Mouse (Mus musculus): ENCODE results near the gene Rhov. TPM values are rescaled to one million over a fixed set of nuclear protein-coding genes. Genes with fewer than 3 reads are reported as not detected.

Gene Rhov
- total and polyA plus RNA-seq, 2 experiments from 2014 or later = 3.4 TPM; not detected in 1

- Histone ChIP-seq H3K27me3 (ENCODE audit: control insufficient read depth, insufficient read depth, low read length) (no peaks in the 10 kb centered on the region), H3K9me3 (replicated peaks; ENCODE audit: control insufficient read depth, low read length) (no peaks in the 10 kb centered on the region), H3K9ac (replicated peaks; ENCODE audit: low read depth, low read length) (no peak overlapping the region), H3K4me1 (ENCODE audit: control insufficient read depth, insufficient read depth) (no peaks in the 10 kb centered on the region), H3K27ac (ENCODE audit: low read depth) (peak overlapping the region; percentile 65; the same call in 1 of the 2 replicates), H3K4me2 (ENCODE audit: low read depth, low read length) (no peak overlapping the region), H3K4me3 (ENCODE audit: low read depth, low read length) (no peak overlapping the region), H3K36me3 (replicated peaks; ENCODE audit: control insufficient read depth, insufficient read depth, low read length) (no peaks in the 10 kb centered on the region)
- DNase-seq (ENCODE audit: low spot score) (no peak), ATAC-seq (ENCODE audit: insufficient read depth, low read depth) (no peak)
- TF ChIP-seq CTCF (IDR thresholded peaks at IDR 0.05; ENCODE audit: low read depth) (no peak), EP300 (IDR thresholded peaks at IDR 0.05; ENCODE audit: low read depth) (no peak)
- WGBS = 63% methylated on average over 2 of the region's 2 CpGs
Observed at GRCm38 (mm10) chr2:119312380-119312958, 41.4 kb upstream of the Rhov start.

- DNase-seq (ENCODE audit: low spot score) (no peak), ATAC-seq (ENCODE audit: insufficient read depth, low read depth) (peak; percentile 36; the same call in 1 of the 2 replicates)
Observed at GRCm38 (mm10) chr2:119311544-119311943, 40.5 kb upstream of the Rhov start.

GRCm38 (mm10) chr2:119304798-119305208 lies 33.7 kb upstream of the Rhov start:
- H3K4me1 ChIP-seq (ENCODE audit: control insufficient read depth, insufficient read depth) = peaks cover 11% of the 10 kb centered on the region
- DNase-seq (ENCODE audit: low spot score) (no peak), ATAC-seq (ENCODE audit: insufficient read depth, low read depth) (peak; percentile 5; the same call in 1 of the 2 replicates)
- H3K9me3 ChIP-seq (replicated peaks; ENCODE audit: control insufficient read depth, low read length) = no peaks in the 10 kb centered on the region
- WGBS = 24% methylated on average over 3 of the region's 3 CpGs
- no peak overlapping the region for H3K4me3 ChIP-seq (ENCODE audit: low read depth, low read length)
- no peaks in the 10 kb centered on the region for H3K27me3 ChIP-seq (ENCODE audit: control insufficient read depth, insufficient read depth, low read length)
- H3K4me2 ChIP-seq (ENCODE audit: low read depth, low read length) = no peak overlapping the region
- H3K36me3 ChIP-seq (replicated peaks; ENCODE audit: control insufficient read depth, insufficient read depth, low read length) = no peaks in the 10 kb centered on the region
- H3K9ac ChIP-seq (replicated peaks; ENCODE audit: low read depth, low read length) = no peak overlapping the region
- TF ChIP-seq EP300 (IDR thresholded peaks at IDR 0.05; ENCODE audit: low read depth) = no peak
- TF ChIP-seq CTCF (IDR thresholded peaks at IDR 0.05; ENCODE audit: low read depth) = no peak
- 0 out of 2 replicates have a peak overlapping the region, but pooled peaks have one; percentile 11 for H3K27ac ChIP-seq (ENCODE audit: low read depth)

More at GRCm38 (mm10) chr2:119311544-119311943, 40.5 kb upstream of the Rhov start:
- Histone ChIP-seq H3K9ac (replicated peaks; ENCODE audit: low read depth, low read length) (no peak overlapping the region), H3K4me1 (ENCODE audit: control insufficient read depth, insufficient read depth) (no peaks in the 10 kb centered on the region), H3K27ac (ENCODE audit: low read depth) (peak overlapping the region; percentile 65), H3K9me3 (replicated peaks; ENCODE audit: control insufficient read depth, low read length) (no peaks in the 10 kb centered on the region), H3K4me2 (ENCODE audit: low read depth, low read length) (no peak overlapping the region), H3K36me3 (replicated peaks; ENCODE audit: control insufficient read depth, insufficient read depth, low read length) (no peaks in the 10 kb centered on the region), H3K27me3 (ENCODE audit: control insufficient read depth, insufficient read depth, low read length) (no peaks in the 10 kb centered on the region), H3K4me3 (ENCODE audit: low read depth, low read length) (no peak overlapping the region)
- WGBS = 43% methylated on average over 12 of the region's 12 CpGs
- no peak for TF ChIP-seq CTCF (IDR thresholded peaks at IDR 0.05; ENCODE audit: low read depth)
- no peak for TF ChIP-seq EP300 (IDR thresholded peaks at IDR 0.05; ENCODE audit: low read depth)

- Histone ChIP-seq H3K4me3 (ENCODE audit: low read depth, low read length) (no peak overlapping the region), H3K27me3 (ENCODE audit: control insufficient read depth, insufficient read depth, low read length) (no peaks in the 10 kb centered on the region), H3K9ac (replicated peaks; ENCODE audit: low read depth, low read length) (no peak overlapping the region), H3K4me1 (ENCODE audit: control insufficient read depth, insufficient read depth) (peaks cover 13% of the 10 kb centered on the region), H3K27ac (ENCODE audit: low read depth) (no peak overlapping the region), H3K9me3 (replicated peaks; ENCODE audit: control insufficient read depth, low read length) (no peaks in the 10 kb centered on the region), H3K36me3 (replicated peaks; ENCODE audit: control insufficient read depth, insufficient read depth, low read length) (no peaks in the 10 kb centered on the region), H3K4me2 (ENCODE audit: low read depth, low read length) (no peak overlapping the region)
- TF ChIP-seq EP300 (IDR thresholded peaks at IDR 0.05; ENCODE audit: low read depth) = no peak
- TF ChIP-seq CTCF (IDR thresholded peaks at IDR 0.05; ENCODE audit: low read depth) = no peak
- ATAC-seq (ENCODE audit: insufficient read depth, low read depth) (no peak), DNase-seq (ENCODE audit: low spot score) (no peak)
- 51% methylated on average over 3 of the region's 3 CpGs for whole genome bisulfite sequencing
Observed at GRCm38 (mm10) chr2:119304391-119304790, 33.3 kb upstream of the Rhov start.

DNA sequence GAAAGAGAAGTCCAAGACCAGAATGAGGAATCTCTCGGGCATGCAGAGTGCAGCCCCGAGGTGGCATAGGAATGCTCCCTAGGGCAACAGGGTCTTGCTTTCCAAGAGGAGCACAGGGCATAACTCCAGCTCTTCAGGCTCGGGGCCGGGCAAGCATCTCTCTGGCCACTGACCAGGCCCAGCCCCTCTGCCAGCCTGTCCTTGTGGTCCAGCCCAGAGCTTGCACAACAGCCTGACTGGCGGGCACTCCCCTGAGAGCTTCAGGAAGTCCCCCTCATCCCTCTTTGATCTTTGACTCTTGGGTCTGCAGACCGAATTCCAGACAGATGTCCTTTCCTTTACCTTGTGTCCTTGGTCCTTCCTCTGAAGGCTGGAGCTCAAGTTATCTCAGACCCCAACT lies 31.8 kb upstream of the Rhov start:
- 62% methylated on average over 6 of the region's 6 CpGs for WGBS
- no peak overlapping the region for H3K9ac ChIP-seq (replicated peaks; ENCODE audit: low read depth, low read length)
- DNase-seq (ENCODE audit: low spot score) = no peak
- ATAC-seq (ENCODE audit: insufficient read depth, low read depth) = no peak
- H3K4me2 ChIP-seq (ENCODE audit: low read depth, low read length) = no peak overlapping the region
- H3K9me3 ChIP-seq (replicated peaks; ENCODE audit: control insufficient read depth, low read length) = no peaks in the 10 kb centered on the region
- H3K27me3 ChIP-seq (ENCODE audit: control insufficient read depth, insufficient read depth, low read length) = no peaks in the 10 kb centered on the region
- no peak overlapping the region for H3K4me3 ChIP-seq (ENCODE audit: low read depth, low read length)
- H3K4me1 ChIP-seq (ENCODE audit: control insufficient read depth, insufficient read depth) = peaks cover 16% of the 10 kb centered on the region
- H3K27ac ChIP-seq (ENCODE audit: low read depth) = no peak overlapping the region
- TF ChIP-seq EP300 (IDR thresholded peaks at IDR 0.05; ENCODE audit: low read depth) = no peak
- no peak for TF ChIP-seq CTCF (IDR thresholded peaks at IDR 0.05; ENCODE audit: low read depth)
- peaks cover 9% of the 10 kb centered on the region; the same call in 1 of the 2 replicates for H3K36me3 ChIP-seq (replicated peaks; ENCODE audit: control insufficient read depth, insufficient read depth, low read length)

Data from heart, postnatal 0 days (tissue).